Mouse (Mus musculus) monocyte, adult 59 days (primary cell): ENCODE results near the gene Strada. TPM values are rescaled to one million over a fixed set of nuclear protein-coding genes. Genes with fewer than 3 reads are reported as not detected.

Source experiments
- total RNA-seq, 2 experiments: library from RNA; stranded (reverse); gene quantifications; one replicate each; pipeline ENCODE4 v1.2.4; 2023

Strada gene
- 10 to 100 TPM; 26.6 to 29.1 TPM for total RNA-seq

DNA sequence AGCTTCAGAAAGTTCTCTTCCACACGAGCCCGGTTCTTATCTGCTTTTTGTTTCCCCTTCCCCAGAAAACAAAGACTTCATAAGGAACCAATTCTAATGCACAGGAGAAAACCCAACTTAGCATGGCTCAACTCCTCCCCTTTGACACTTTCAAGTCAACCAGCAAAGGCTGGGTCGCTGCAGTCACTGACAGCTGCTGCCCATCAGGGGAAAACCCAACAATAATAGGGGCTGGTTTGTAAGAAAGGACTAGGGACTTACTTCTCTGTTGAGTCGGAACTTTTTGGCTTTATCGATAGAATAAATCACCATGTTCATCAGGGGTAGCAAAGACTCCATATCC lies at the start of gene Strada:
Strada (minus strand) TSS at position 46 of the 343 bp plus-strand sequence.

DNA sequence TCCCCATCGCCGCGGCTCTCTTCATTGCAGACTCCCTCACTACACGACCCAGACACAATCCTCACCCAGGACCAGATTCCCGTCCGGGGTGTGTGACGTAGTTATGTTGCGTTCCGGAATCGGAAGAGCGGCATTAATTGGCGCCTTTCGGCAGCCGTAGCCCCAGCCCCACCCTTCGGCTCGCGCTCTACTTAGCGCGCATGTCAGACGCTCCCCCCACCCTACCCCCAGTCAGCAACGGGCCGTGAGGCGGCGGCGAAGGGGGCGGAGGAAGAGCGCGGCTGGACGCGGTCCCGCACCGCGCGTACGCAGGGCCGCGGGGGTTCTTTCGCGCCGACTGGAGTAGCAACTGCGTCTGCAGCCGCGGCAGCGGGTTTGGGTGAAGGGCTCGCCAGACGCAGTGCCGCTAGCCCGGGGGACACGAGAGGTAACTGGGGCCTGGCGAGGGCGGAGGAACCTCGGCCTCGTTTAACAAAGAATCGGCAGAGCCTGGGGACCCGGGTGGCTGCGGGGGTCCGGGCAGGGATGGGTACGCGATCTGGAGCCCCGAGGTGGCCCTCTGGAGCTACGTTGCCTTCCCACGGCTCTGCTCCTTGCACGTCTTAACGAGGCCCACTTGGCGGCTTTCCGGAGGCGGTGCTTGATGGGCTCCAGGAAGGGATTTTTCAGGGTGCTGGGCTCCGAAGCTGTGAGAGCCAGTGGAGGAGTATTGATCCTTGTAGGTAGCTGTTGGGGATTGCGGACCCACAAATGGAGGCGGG lies 14.9 kb upstream of the Strada start, which contains the start of gene Ddx42:
Ddx42 (plus strand) TSS at position 197 of the 761 bp plus-strand sequence.

DNA sequence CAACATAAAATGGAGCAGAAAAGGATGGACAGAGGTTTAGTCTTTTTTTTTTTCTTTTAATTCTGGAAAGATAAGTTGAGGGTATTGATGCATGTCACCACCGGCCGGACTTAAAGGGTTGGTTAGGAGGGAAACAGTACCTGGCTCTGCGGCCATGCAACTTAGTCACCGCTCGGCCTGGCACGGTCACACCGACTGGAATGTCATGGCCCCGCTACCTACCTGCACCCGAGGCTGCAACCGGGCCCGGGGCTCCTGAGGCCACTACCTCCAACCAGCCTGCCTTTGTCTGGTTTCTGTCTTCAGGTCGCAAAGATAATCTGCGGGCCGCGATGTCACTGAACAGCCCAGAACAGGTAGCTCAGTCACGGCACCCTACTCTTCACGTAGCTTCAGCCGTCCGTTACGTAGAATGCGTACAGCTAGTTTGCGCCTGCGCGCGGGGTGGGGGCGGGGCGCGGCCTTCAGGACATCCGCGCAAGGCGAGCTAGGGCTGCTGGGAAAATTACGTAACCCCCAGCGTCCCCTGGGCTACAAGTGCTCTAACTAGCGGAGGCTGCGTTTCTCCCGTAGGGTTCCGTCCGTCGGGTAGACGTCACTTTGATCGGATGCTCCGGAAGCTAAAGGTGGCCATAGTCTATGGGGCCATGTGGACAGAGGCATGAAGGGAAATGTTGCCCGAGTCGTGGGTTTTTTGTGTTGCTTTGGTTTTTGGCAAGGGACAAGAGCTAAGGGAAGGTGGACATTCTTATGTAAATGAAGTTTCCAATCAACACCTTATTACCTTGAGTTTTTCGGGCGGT lies 14.2 kb upstream of the Strada start, which contains the start of gene Ccdc47:
Ccdc47 (minus strand) TSS at position 418 of the 803 bp plus-strand sequence.

DNA sequence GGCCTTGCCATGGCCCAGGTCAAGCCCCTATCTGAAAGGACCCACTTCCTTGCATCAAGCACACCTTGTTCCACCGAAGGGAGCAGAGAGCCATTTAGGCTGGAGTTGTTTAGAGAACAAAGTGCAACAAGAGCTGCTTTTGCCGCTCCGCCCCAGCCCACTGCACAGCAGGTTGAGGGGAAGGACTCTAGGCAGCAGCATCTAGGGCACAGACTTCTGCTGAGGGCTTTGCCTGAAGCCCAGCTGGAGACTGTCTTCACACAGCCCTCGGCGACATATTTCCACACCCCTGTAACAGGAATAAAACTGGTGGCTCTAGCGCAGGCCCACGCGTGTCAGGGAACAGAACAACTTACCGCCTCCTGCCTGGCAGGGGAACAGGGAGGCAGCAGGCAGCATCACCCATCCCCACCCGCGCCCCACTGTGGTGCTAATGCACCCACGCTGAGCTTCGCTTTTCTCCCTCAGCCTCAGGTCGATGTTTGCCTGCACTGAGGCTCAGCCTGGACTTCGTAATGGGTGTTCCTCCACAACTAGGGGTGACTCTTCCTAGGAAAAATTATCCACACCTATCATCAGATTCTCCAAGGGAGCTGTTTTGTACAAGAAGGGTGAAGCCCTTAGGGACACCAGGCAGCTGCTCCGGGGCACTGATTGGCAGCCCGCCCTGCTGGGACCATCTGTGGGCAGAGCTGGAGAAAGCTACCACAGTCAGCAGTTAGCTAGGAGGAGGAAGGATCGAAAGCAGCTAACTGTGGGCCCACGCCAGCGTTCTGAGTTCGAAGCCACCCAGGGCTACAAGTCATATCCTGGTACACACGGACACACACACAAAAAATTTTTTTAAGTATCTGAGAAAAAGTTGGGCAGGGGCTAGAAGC lies 40.9 kb downstream of the Strada start, which contains the start of the genes Gm10840 and Limd2:
Gm10840 (plus strand) TSS at position 10 of the 881 bp plus-strand sequence.
Limd2 (minus strand) TSS at position 20 of the 881 bp plus-strand sequence.

Other genes starting within 250 kb of the Strada start
- 1 to 10 TPM; 1.7 to 1.8 TPM for gene Cyb561, start 248.8 kb downstream of the Strada start, total RNA-seq
- gene Ace, start 234.2 kb downstream of the Strada start, total RNA-seq, result 100 to 1,000 TPM; 573 to 595 TPM
- under 1 TPM in 1 of 2 experiments, not detected in 1; 0.39 TPM for gene Ace3, start 207.5 kb downstream of the Strada start, total RNA-seq
- not detected for gene Kcnh6, start 194.0 kb downstream of the Strada start, total RNA-seq
- 10 to 100 TPM; 59.0 to 63.9 TPM for gene Dcaf7, start 165.3 kb downstream of the Strada start, total RNA-seq
- gene Taco1, start 136.1 kb downstream of the Strada start, total RNA-seq, result 1 to 10 TPM; 6.0 to 6.9 TPM
- 100 to 1,000 TPM; 227 to 231 TPM for gene Map3k3, start 117.6 kb downstream of the Strada start, total RNA-seq
- gene Gm10840, start 41.3 kb downstream of the Strada start, total RNA-seq, result 10 to 100 TPM in 1 of 2 experiments, 1 to 10 TPM in 1; 8.6 to 10.8 TPM
- gene Limd2, start 41.3 kb downstream of the Strada start, total RNA-seq, result 100 to 1,000 TPM; 248 to 268 TPM
- gene Ccdc47, start 14.2 kb upstream of the Strada start, total RNA-seq, result 10 to 100 TPM; 37.6 to 52.1 TPM
- gene Ddx42, start 14.8 kb upstream of the Strada start, total RNA-seq, result 10 to 100 TPM; 47.0 to 51.3 TPM
- 10 to 100 TPM; 24.5 to 31.0 TPM for gene Ftsj3, start 53.9 kb upstream of the Strada start, total RNA-seq
- 10 to 100 TPM; 36.6 to 43.2 TPM for gene Psmc5, start 54.0 kb upstream of the Strada start, total RNA-seq
- 100 to 1,000 TPM; 102 to 106 TPM for gene Smarcd2, start 70.8 kb upstream of the Strada start, total RNA-seq
- not detected for gene Tcam1, start 74.5 kb upstream of the Strada start, total RNA-seq
- gene Gh, start 99.7 kb upstream of the Strada start, total RNA-seq, result not detected
- 10 to 100 TPM; 12.8 to 15.6 TPM for gene Cd79b, start 112.6 kb upstream of the Strada start, total RNA-seq
- 1 to 10 TPM in 1 of 2 experiments, under 1 TPM in 1; 0.12 to 1.5 TPM for gene Scn4a, start 151.1 kb upstream of the Strada start, total RNA-seq
- gene Prr29, start 163.3 kb upstream of the Strada start, total RNA-seq, result not detected
- gene Icam2, start 185.9 kb upstream of the Strada start, total RNA-seq, result 10 to 100 TPM; 31.1 to 34.8 TPM